Mouse (Mus musculus) forebrain, postnatal 0 days (tissue): Measurements from ENCODE around the gene Simc1. TPM values are rescaled to one million over a fixed set of nuclear protein-coding genes. Genes with fewer than 3 reads are reported as not detected.

Source experiments
- ATAC-seq: fragments of 200-750 bp; cut with Nextera tagmentation; 2 replicates; pipeline ENCODE4 v1.8.0; 2017; ENCODE audit warnings: mild to moderate bottlenecking, moderate library complexity
- DNase-seq: peaks from one replicate; pipeline ENCODE4 v3.0.0-alpha.2; 2015
- H3K27ac ChIP-seq: fragments of 300-500 bp; sonication (generic); 2 replicates; pipeline ENCODE4 v1.5.1; 2014; ENCODE audit warnings: low read depth, mild to moderate bottlenecking, antibody characterized with exemption, low read length, moderate library complexity, mixed read lengths
- H3K27me3 ChIP-seq: fragments of 300-500 bp; sonication (generic); 2 replicates; pipeline ENCODE4 v1.6.1; 2014; ENCODE audit warnings: mild to moderate bottlenecking, low read length, mixed read lengths; ENCODE audit not compliant: insufficient read depth
- H3K36me3 ChIP-seq: fragments of 300-500 bp; sonication (generic); 2 replicates; pipeline ENCODE4 v1.6.1; 2014; ENCODE audit warnings: mild to moderate bottlenecking, moderate library complexity; ENCODE audit not compliant: insufficient read depth
- H3K4me1 ChIP-seq: fragments of 300-500 bp; sonication (generic); 2 replicates; pipeline ENCODE4 v1.6.1; 2014; ENCODE audit warnings: antibody characterized with exemption; ENCODE audit not compliant: insufficient read depth
- H3K4me2 ChIP-seq: fragments of 300-500 bp; sonication (generic); 2 replicates; pipeline ENCODE4 v1.6.1; 2014; ENCODE audit warnings: low read depth, mild to moderate bottlenecking, moderate library complexity
- H3K4me3 ChIP-seq: fragments of 300-500 bp; sonication (generic); 2 replicates; pipeline ENCODE4 v1.5.1; 2014; ENCODE audit warnings: low read depth, low read length, mixed read lengths
- H3K9ac ChIP-seq: fragments of 300-500 bp; sonication (generic); 2 replicates; pipeline ENCODE4 v1.6.1; 2014; ENCODE audit warnings: mild to moderate bottlenecking
- H3K9me3 ChIP-seq: fragments of 300-500 bp; sonication (generic); 2 replicates; pipeline ENCODE4 v1.6.1; 2016; ENCODE audit warnings: low read length
- CTCF ChIP-seq: sonication (generic); IDR thresholded peaks from 2 replicates; pipeline ENCODE4 v1.5.1; 2016; ENCODE audit warnings: antibody characterized with exemption, control low read depth, low read depth
- WGBS: fragments of 180-500 bp; shearing (Covaris S2); extraction: QIAGEN DNeasy Blood & Tissue Kit; methylation state at CpG from one replicate; pipeline ENCODE4 v1.1.7; 2014; 5-methylcytosine and 5-hydroxymethylcytosine counted together
- microRNA-seq, 2 experiments: library from miRNA; unstranded; fragments of <30 nt; microRNA quantifications; one replicate each; pipeline ENCODE4; 2016
- polyA plus RNA-seq: library from polyadenylated mRNA; unstranded; fragments of >200 nt; fragmentation: Nextera tagmentation; extraction: Ambion mirVana; gene quantifications from 2 replicates; pipeline ENCODE4 v1.2.1, GENCODE M21; 2015
- total RNA-seq: library from RNA; depleted of rRNA; stranded (reverse); fragments of >200 nt; gene quantifications from 2 replicates; pipeline ENCODE4 v1.2.3, GENCODE M21; 2014; rRNA removed

The Simc1 gene
- total and polyA plus RNA-seq, 2 experiments from 2014 or later = 9.1 to 21.7 TPM

GRCm38 (mm10) chr13:54596107-54596690 is 92.6 kb downstream of the Simc1 start:
- DNase-seq (no peak), ATAC-seq (no peak)
- Histone ChIP-seq H3K4me3 (no peak overlapping the region), H3K4me2 (no peak overlapping the region), H3K4me1 (peaks cover 5% of the 10 kb centered on the region; the same call in 1 of the 2 replicates), H3K27me3 (no peaks in the 10 kb centered on the region), H3K9me3 (no peaks in the 10 kb centered on the region), H3K27ac (no peak overlapping the region), H3K36me3 (peaks cover 54% of the 10 kb centered on the region), H3K9ac (no peak overlapping the region)
- WGBS = 78% methylated on average over 8 of the region's 8 CpGs
- no peak for TF ChIP-seq CTCF

DNA sequence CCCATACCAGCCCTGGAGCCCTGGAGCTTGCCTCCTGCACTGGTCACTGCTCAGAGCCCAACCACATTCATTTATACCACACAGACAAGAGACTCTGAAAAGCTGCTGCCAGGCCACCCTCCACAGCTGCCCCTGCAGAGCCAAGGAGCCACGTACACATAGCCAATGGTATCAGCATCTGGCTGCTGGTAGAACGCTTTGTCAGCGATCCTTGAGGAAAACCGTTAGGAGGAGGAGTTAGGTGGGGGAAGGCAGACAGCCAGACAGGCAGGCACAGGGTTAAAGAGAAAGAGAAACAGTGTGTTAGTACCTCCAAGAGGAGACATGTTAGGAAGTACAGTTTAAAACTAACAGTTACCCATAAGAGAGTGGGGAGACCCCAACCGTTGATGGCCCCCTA is 93.3 kb downstream of the Simc1 start:
- Histone ChIP-seq H3K9me3 (no peaks in the 10 kb centered on the region), H3K4me1 (no peaks in the 10 kb centered on the region), H3K4me3 (no peak overlapping the region), H3K27ac (no peak overlapping the region), H3K27me3 (no peaks in the 10 kb centered on the region), H3K4me2 (no peak overlapping the region), H3K36me3 (peaks cover 57% of the 10 kb centered on the region), H3K9ac (no peak overlapping the region)
- 68% methylated on average over 5 of the region's 5 CpGs for WGBS
- 0 out of 2 replicates have a peak, but pooled peaks have one; percentile 42 for ATAC-seq
- DNase-seq = no peak
- TF ChIP-seq CTCF = no peak

DNA sequence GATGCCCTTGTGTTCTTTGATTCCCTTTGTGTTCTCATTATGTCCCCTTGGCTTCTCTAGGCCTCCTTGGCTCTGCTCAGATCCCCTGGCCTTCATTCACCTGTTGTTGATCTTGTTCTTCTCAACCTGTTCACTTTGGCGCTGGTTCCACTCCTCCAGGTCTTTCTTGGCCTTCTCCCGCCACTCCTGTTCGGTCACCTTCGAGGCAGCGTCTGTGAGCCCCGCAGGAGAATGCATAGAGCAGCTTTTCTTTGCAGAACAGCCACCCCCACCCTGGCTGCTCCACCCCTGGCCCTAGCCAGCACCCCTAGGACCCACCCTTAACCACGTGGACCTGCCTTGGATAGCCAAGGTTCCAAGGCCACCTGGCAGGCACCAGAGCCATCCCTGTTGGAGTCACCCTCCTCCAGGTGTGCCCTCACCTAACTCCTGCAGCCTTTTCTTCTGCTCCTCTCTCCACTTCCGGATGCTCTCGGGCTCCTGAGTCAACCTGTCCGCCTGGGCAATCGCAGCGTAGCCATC is 95.1 kb downstream of the Simc1 start:
- 92% methylated on average over 12 of the region's 12 CpGs for WGBS
- no peak for ATAC-seq
- H3K36me3 ChIP-seq = peaks cover 55% of the 10 kb centered on the region

More for the DNA sequence above, 95.1 kb downstream of the Simc1 start:
- Histone ChIP-seq H3K4me2 (no peak overlapping the region), H3K9me3 (no peaks in the 10 kb centered on the region), H3K27me3 (no peaks in the 10 kb centered on the region), H3K9ac (no peak overlapping the region), H3K4me1 (no peaks in the 10 kb centered on the region), H3K27ac (no peak overlapping the region), H3K4me3 (no peak overlapping the region)
- no peak for DNase-seq
- TF ChIP-seq CTCF = no peak

Small RNA genes within 50 kb of the gene (microRNA-seq; reads per million reads assigned to microRNA genes)
- 0 reads per million in 2 experiments for gene Gm24195

Other genes starting within 250 kb of the Simc1 start
- gene Cplx2, start 132.4 kb upstream of the Simc1 start, total RNA-seq = 98.4 and 102 TPM in 2 replicates
- gene Cplx2, start 132.4 kb upstream of the Simc1 start, polyA plus RNA-seq = 40.0 and 49.8 TPM in 2 replicates
- 51.5 and 57.0 TPM in 2 replicates for gene Thoc3, start 34.9 kb upstream of the Simc1 start, total RNA-seq
- 102 and 108 TPM in 2 replicates for gene Thoc3, start 34.9 kb upstream of the Simc1 start, polyA plus RNA-seq
- gene 4833439L19Rik, start 61.7 kb downstream of the Simc1 start, total RNA-seq = 184 and 216 TPM in 2 replicates
- 235 and 263 TPM in 2 replicates for gene 4833439L19Rik, start 61.7 kb downstream of the Simc1 start, polyA plus RNA-seq
- gene Arl10, start 71.2 kb downstream of the Simc1 start, total RNA-seq = 123 and 163 TPM in 2 replicates
- gene Arl10, start 71.2 kb downstream of the Simc1 start, polyA plus RNA-seq = 58.3 and 69.5 TPM in 2 replicates
- gene Nop16, start 86.3 kb downstream of the Simc1 start, total RNA-seq = 37.5 and 44.6 TPM in 2 replicates
- gene Nop16, start 86.3 kb downstream of the Simc1 start, polyA plus RNA-seq = 58.0 and 64.6 TPM in 2 replicates
- gene Higd2a, start 86.4 kb downstream of the Simc1 start, total RNA-seq = 110 and 148 TPM in 2 replicates
- gene Higd2a, start 86.4 kb downstream of the Simc1 start, polyA plus RNA-seq = 326 and 343 TPM in 2 replicates
- gene Cltb, start 107.6 kb downstream of the Simc1 start, total RNA-seq = 224 and 233 TPM in 2 replicates
- gene Cltb, start 107.6 kb downstream of the Simc1 start, polyA plus RNA-seq = 278 and 284 TPM in 2 replicates
- gene Faf2, start 118.0 kb downstream of the Simc1 start, total RNA-seq = 54.5 and 60.5 TPM in 2 replicates
- 35.0 and 49.3 TPM in 2 replicates for gene Faf2, start 118.0 kb downstream of the Simc1 start, polyA plus RNA-seq
- gene Rnf44, start 190.1 kb downstream of the Simc1 start, total RNA-seq = 48.5 and 56.3 TPM in 2 replicates
- gene Rnf44, start 190.1 kb downstream of the Simc1 start, polyA plus RNA-seq = 42.0 and 50.8 TPM in 2 replicates
- gene Cdhr2, start 197.7 kb downstream of the Simc1 start, total RNA-seq = 0.76 and 0.85 TPM in 2 replicates
- 0.24 and 0.53 TPM in 2 replicates for gene Cdhr2, start 197.7 kb downstream of the Simc1 start, polyA plus RNA-seq
- 213 and 219 TPM in 2 replicates for gene Gprin1, start 246.1 kb downstream of the Simc1 start, total RNA-seq
- 37.1 and 39.0 TPM in 2 replicates for gene Gprin1, start 246.1 kb downstream of the Simc1 start, polyA plus RNA-seq